Mouse (Mus musculus): ENCODE data around the gene Slc1a2. TPM values are rescaled to one million over a fixed set of nuclear protein-coding genes. Genes with fewer than 3 reads are reported as not detected.

The Slc1a2 gene
- total and polyA plus RNA-seq, 3 experiments: 0.08 TPM; not detected in 2

- no peaks in the 10 kb centered on the region for H3K4me1 ChIP-seq (ENCODE audit: control insufficient read depth in 1 of 2, insufficient read depth in 2 of 2, low read length in 2 of 2)
- no peak overlapping the region for H3K27ac ChIP-seq (ENCODE audit: control insufficient read depth, low read depth, low read length)
- peaks cover 7 to 14% of the 10 kb centered on the region in 2 experiments for H3K27me3 ChIP-seq (ENCODE audit: control insufficient read depth in 1 of 2, insufficient read depth in 2 of 2, low read length in 2 of 2)
- no peaks in the 10 kb centered on the region for H3K79me2 ChIP-seq (ENCODE audit: control insufficient read depth, insufficient read depth, low read length, poor library complexity)
- DNase-seq (ENCODE audit: low read depth, low spot score): no peak
- H3K4me3 ChIP-seq (ENCODE audit: control insufficient read depth in 1 of 2, insufficient read depth in 1 of 2, low read depth in 2 of 2, low read length in 2 of 2): no peak overlapping the region
- no peak overlapping the region for H3K9ac ChIP-seq (ENCODE audit: control insufficient read depth, low read depth, low read length, poor library complexity, severe bottlenecking)
- no peaks in the 10 kb centered on the region for H3K9me3 ChIP-seq (replicated peaks; ENCODE audit: insufficient read depth, low read length)
- TF ChIP-seq HCFC1 (IDR thresholded peaks at IDR 0.05; ENCODE audit: low read depth, low read length) (no peak), SMC3 (IDR thresholded peaks at IDR 0.05; ENCODE audit: low read depth, low read length) (no peak), UBTF (IDR thresholded peaks at IDR 0.05; ENCODE audit: borderline replicate concordance, insufficient read depth, low read depth, low read length) (no peak), USF1 (IDR thresholded peaks at IDR 0.05; ENCODE audit: low read depth, low read length) (no peak), MXI1 (IDR thresholded peaks at IDR 0.05; ENCODE audit: low read depth, low read length) (no peak), E2F4 (IDR thresholded peaks at IDR 0.05; ENCODE audit: borderline replicate concordance, low read depth, low read length) (no peak), TBP (IDR thresholded peaks at IDR 0.05; ENCODE audit: low read depth, low read length) (no peak), ELF1 (IDR thresholded peaks at IDR 0.05; ENCODE audit: low read depth, low read length) (no peak), KAT2A (conservative IDR thresholded peaks at IDR 0.05; ENCODE audit: low read depth, low read length) (no peak)
- H3K36me3 ChIP-seq (ENCODE audit: control insufficient read depth in 1 of 2, insufficient read depth in 2 of 2, low read length in 2 of 2): no peaks in the 10 kb centered on the region
These were observed 41.8 kb upstream of the Slc1a2 start for GRCm38 (mm10) chr2:102616637-102617036.

GRCm38 (mm10) chr2:102620744-102621429 lies 37.6 kb upstream of the Slc1a2 start:
- TF ChIP-seq BHLHE40 (IDR thresholded peaks at IDR 0.05; ENCODE audit: borderline replicate concordance, low read depth, low read length) (no peak), CHD2 (IDR thresholded peaks at IDR 0.05; ENCODE audit: low read length) (no peak), MYC (IDR thresholded peaks at IDR 0.05; ENCODE audit: low read depth, low read length) (no peak), E2F4 (IDR thresholded peaks at IDR 0.05; ENCODE audit: borderline replicate concordance, low read depth, low read length) (no peak), ELF1 (IDR thresholded peaks at IDR 0.05; ENCODE audit: low read depth, low read length) (no peak), SMC3 (IDR thresholded peaks at IDR 0.05; ENCODE audit: low read depth, low read length) (no peak), JUND (IDR thresholded peaks at IDR 0.05; ENCODE audit: low read depth, low read length) (no peak), TAL1 (IDR thresholded peaks at IDR 0.05; ENCODE audit: low read length) (no peak), EP300 (IDR thresholded peaks at IDR 0.05; ENCODE audit: low read depth in 1 of 2, low read length in 2 of 2) (no peak), NELFE (IDR thresholded peaks at IDR 0.05; ENCODE audit: low read depth, low read length) (no peak), POLR2AphosphoS5 (IDR thresholded peaks at IDR 0.05; ENCODE audit: borderline replicate concordance, low read depth, low read length) (no peak)
- no peaks in the 10 kb centered on the region for H3K4me1 ChIP-seq (ENCODE audit: control insufficient read depth in 1 of 2, insufficient read depth in 2 of 2, low read length in 2 of 2)
- H3K27ac ChIP-seq (ENCODE audit: control insufficient read depth, low read depth, low read length): no peak overlapping the region
- H3K27me3 ChIP-seq (ENCODE audit: control insufficient read depth in 1 of 2, insufficient read depth in 2 of 2, low read length in 2 of 2): peaks cover 10 to 11% of the 10 kb centered on the region in 2 experiments
- H3K36me3 ChIP-seq (ENCODE audit: control insufficient read depth in 1 of 2, insufficient read depth in 2 of 2, low read length in 2 of 2): no peaks in the 10 kb centered on the region
- H3K4me3 ChIP-seq (ENCODE audit: control insufficient read depth in 1 of 2, insufficient read depth in 1 of 2, low read depth in 2 of 2, low read length in 2 of 2): no peak overlapping the region
- H3K79me2 ChIP-seq (ENCODE audit: control insufficient read depth, insufficient read depth, low read length, poor library complexity): no peaks in the 10 kb centered on the region
- H3K9ac ChIP-seq (ENCODE audit: control insufficient read depth, low read depth, low read length, poor library complexity, severe bottlenecking): no peak overlapping the region
- H3K9me3 ChIP-seq (replicated peaks; ENCODE audit: insufficient read depth, low read length): no peaks in the 10 kb centered on the region
- DNase-seq (ENCODE audit: low read depth, low spot score): no peak

All from MEL (cell line).